In the genomic region with DNA sequence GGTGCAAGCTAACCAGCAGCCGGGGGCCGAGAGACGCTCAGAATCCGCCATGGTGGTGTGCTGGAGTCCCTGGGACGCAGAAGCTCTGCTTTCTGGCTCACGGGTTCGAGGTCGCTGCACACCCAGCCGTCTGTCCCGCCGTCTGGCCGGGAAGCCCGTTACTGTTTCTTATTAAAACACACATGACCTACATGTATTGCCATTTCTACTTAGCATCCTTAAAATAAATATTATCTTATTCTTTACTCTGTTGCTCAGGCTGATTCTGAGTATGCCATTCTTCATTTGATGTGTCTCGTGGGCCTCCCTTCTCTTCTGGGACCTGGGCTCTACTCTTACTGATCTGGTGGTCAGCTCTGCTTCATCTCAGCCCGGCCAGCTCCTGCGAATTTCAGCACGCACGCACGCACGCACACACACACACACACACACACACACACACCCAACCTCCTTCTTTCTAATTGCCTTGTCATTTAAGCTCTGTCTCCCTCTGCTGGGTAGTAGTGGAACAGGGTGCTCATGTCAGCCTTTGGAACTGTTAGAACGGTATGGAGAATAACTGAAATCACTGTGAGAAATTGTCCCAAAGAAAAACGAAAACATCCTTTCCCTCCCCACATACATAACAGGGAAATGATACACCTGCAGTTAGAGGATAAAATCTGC, we compare ENCODE assay signal across 8 mouse cellular contexts. TPM values are rescaled to one million over a fixed set of nuclear protein-coding genes. Genes with fewer than 3 reads are reported as not detected.
DNase-seq lines count a peak whose midpoint lies in the region; ATAC-seq and TF ChIP-seq lines count a peak whose summit lies in the region.
"Had no signal": no experiment of that assay in that cellular context is flagged by ENCODE, and none has a peak within 500 bp of the region (broad histone marks: within the 10 kb centered on the region; RNA-seq: fewer than 3 reads in every experiment).

Gm6169 (minus strand) TSS at position 51 of the 666 bp plus-strand sequence.

- 81% methylated on average over 22 of the region's 22 CpGs for WGBS in forebrain, embryonic 14.5 days
- WGBS in lung, embryonic 14.5 days, result 81% methylated on average over 22 of the region's 22 CpGs

- H3K4me3 ChIP-seq in forebrain, embryonic 14.5 days (ENCODE audit: low read depth, low read length), result no peak within 1 kb of the TSS
- H3K4me3 ChIP-seq in lung, embryonic 14.5 days (ENCODE audit: low read depth, low read length), result no peak within 1 kb of the TSS
- H3K4me3 ChIP-seq: liver, embryonic 13.5 days had no signal

- H3K27ac ChIP-seq in forebrain, embryonic 14.5 days (ENCODE audit: low read depth, low read length), result no peak within 1 kb of the TSS
- H3K27ac ChIP-seq in lung, embryonic 14.5 days (ENCODE audit: low read depth), result no peak within 1 kb of the TSS
- H3K27ac ChIP-seq: liver, embryonic 13.5 days had no signal

- no peaks in the 10 kb centered on the region for H3K9me3 ChIP-seq in forebrain, embryonic 14.5 days (replicated peaks; ENCODE audit: control insufficient read depth, low read length)
- H3K9me3 ChIP-seq in lung, embryonic 14.5 days (ENCODE audit: low read depth, low read length), result no peaks in the 10 kb centered on the region
- H3K9me3 ChIP-seq: liver, embryonic 13.5 days had no signal

- no peak within 1 kb of the TSS for H3K9ac ChIP-seq in forebrain, embryonic 14.5 days (ENCODE audit: low read length)
- no peak within 1 kb of the TSS for H3K9ac ChIP-seq in lung, embryonic 14.5 days
- H3K9ac ChIP-seq: liver, embryonic 13.5 days had no signal

- ATAC-seq in forebrain, embryonic 14.5 days, result peak; percentile 44
- no peak for ATAC-seq in lung, embryonic 14.5 days (ENCODE audit: insufficient read depth)

- no peaks in the 10 kb centered on the region for H3K4me1 ChIP-seq in forebrain, embryonic 14.5 days (ENCODE audit: control insufficient read depth, insufficient read depth, low read length)
- H3K4me1 ChIP-seq in lung, embryonic 14.5 days (ENCODE audit: insufficient read depth), result no peaks in the 10 kb centered on the region
- H3K4me1 ChIP-seq: liver, embryonic 13.5 days had no signal

- TF ChIP-seq CTCF in lung, embryonic 14.5 days (IDR thresholded peaks at IDR 0.05; ENCODE audit: low read depth), result peak; percentile 84

- H3K27me3 ChIP-seq in forebrain, embryonic 14.5 days (replicated peaks; ENCODE audit: control insufficient read depth, insufficient read depth, low read length), result no peaks in the 10 kb centered on the region
- H3K27me3 ChIP-seq in lung, embryonic 14.5 days (ENCODE audit: insufficient read depth, low read length), result no peaks in the 10 kb centered on the region
- H3K27me3 ChIP-seq: liver, embryonic 13.5 days had no signal

- H3K36me3 ChIP-seq in forebrain, embryonic 14.5 days (ENCODE audit: control insufficient read depth, insufficient read depth, low read length), result 0 out of 2 replicates have a peak, but pooled peaks cover 4% of the 10 kb centered on the region
- no peaks in the 10 kb centered on the region for H3K36me3 ChIP-seq in lung, embryonic 14.5 days (ENCODE audit: insufficient read depth)
- H3K36me3 ChIP-seq: liver, embryonic 13.5 days had no signal

- no peak within 1 kb of the TSS for H3K4me2 ChIP-seq in forebrain, embryonic 14.5 days (ENCODE audit: low read length)
- no peak within 1 kb of the TSS for H3K4me2 ChIP-seq in lung, embryonic 14.5 days
- H3K4me2 ChIP-seq: liver, embryonic 13.5 days had no signal

- DNase-seq in A20 (ENCODE audit: low read depth, low spot score) (peak; percentile 55), ES-CJ7 (ENCODE audit: low read depth, low spot score) (peak; percentile 84)
- peak; percentile 44 for DNase-seq in c-Kit-positive CD71-positive TER-119-positive erythroid progenitor cells, embryonic 14.5 days (ENCODE audit: low spot score)
- DNase-seq in forebrain, embryonic 14.5 days (ENCODE audit: low spot score), result peak; percentile 83
- peak; percentile 53 to 70 for DNase-seq in kidney, postnatal 25 days
- peak; percentile 80 for DNase-seq in lung, embryonic 14.5 days
- DNase-seq in right cerebral cortex, adult 18-20 months, result peak; percentile 73
- DNase-seq: liver, embryonic 13.5 days had no signal

RNA-seq across cellular contexts. Expression of gene Gm6169, which starts in this region (rescaled TPM):
- 1.1 and 1.6 TPM in 2 replicates for polyA plus RNA-seq in forebrain, embryonic 14.5 days (2014; fragmentation: Nextera tagmentation; extraction: Ambion mirVana)
- 3.1 and 4.6 TPM in 2 replicates for polyA plus RNA-seq in lung, embryonic 14.5 days (2014; fragmentation: Nextera tagmentation; extraction: Ambion mirVana)
